Comparison of ENCODE assay signal across 8 mouse cellular contexts in the genomic region with DNA sequence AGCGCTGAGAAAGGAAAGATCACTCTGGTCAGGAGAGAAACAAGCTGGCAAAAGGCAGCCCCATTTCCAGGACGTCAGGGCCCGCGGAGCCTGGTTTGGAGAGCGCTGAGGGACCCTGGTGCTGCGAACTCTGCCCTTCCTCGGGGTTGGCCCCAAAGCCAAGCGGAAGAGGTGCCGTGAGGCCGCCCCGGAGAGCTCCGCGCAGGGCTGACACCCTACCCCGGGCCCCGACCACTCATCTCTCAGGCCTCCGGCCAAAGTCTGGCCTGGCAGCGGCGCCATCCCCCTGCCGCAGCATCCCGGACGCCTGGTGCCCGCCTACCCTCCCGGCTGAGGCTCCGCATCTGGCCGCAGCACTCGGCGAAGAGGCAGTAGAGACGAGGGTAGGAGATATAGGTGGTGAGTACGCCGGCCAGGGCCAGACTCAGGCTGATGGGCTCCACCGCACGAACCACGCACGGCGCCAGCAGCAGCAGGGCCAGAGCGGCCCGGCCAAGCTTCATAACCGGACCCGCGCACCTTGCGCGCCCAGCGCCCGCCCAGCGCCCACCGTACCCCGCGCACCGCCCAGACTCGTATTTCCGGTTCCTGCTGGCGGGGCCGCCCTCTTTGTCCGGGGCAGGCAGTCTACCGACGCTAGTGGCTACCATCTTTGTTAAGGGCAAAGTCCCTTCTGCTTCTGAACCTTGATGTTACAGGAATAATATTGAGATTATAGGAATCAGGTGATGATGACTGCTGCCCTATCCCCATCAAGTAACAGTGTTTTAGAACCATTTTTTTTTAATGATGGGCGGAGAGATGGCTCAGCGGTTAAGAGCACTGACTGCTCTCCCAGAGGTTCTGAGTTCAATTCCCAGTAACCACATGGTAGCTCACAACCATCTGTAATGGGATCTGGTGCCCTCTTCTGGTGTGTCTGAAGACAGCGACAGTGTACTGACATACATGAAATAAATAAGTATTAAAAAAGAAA. TPM values are rescaled to one million over a fixed set of nuclear protein-coding genes. Genes with fewer than 3 reads are reported as not detected.
DNase-seq lines count a peak whose midpoint lies in the region; ATAC-seq and TF ChIP-seq lines count a peak whose summit lies in the region.

A gene (minus strand): TSS at position 582 of the 976 bp plus-strand sequence.

- H3K27me3 ChIP-seq in C2C12 (ENCODE audit: control insufficient read depth, insufficient read depth, insufficient read length) = no peaks in the 10 kb centered on the region
- H3K27me3 ChIP-seq in erythroblast, embryonic 14.5 days (ENCODE audit: control insufficient read depth) = no peaks in the 10 kb centered on the region
- H3K27me3 ChIP-seq in heart, embryonic 12.5 days (replicated peaks) = no peaks in the 10 kb centered on the region
- H3K27me3 ChIP-seq in kidney, postnatal 0 days (ENCODE audit: insufficient read depth, low read length) = no peaks in the 10 kb centered on the region
- no peaks in the 10 kb centered on the region for H3K27me3 ChIP-seq in liver, embryonic 11.5 days (replicated peaks; ENCODE audit: control insufficient read depth, insufficient read depth, low read length)
- H3K27me3 ChIP-seq in stomach, embryonic 14.5 days (ENCODE audit: control insufficient read depth, insufficient read depth, low read length) = no peaks in the 10 kb centered on the region

- H3K9me3 ChIP-seq in erythroblast, embryonic 14.5 days (ENCODE audit: control insufficient read depth, low read length) = no peaks in the 10 kb centered on the region
- no peaks in the 10 kb centered on the region for H3K9me3 ChIP-seq in heart, embryonic 12.5 days (replicated peaks)
- H3K9me3 ChIP-seq in kidney, postnatal 0 days (replicated peaks; ENCODE audit: low read length) = no peaks in the 10 kb centered on the region
- no peaks in the 10 kb centered on the region for H3K9me3 ChIP-seq in liver, embryonic 11.5 days (ENCODE audit: control insufficient read depth, low read length)
- H3K9me3 ChIP-seq in stomach, embryonic 14.5 days (ENCODE audit: control insufficient read depth, low read depth, low read length) = no peaks in the 10 kb centered on the region

- H3K4me2 ChIP-seq in heart, embryonic 12.5 days = peak within 1 kb of the TSS; percentile 92
- H3K4me2 ChIP-seq in kidney, postnatal 0 days (ENCODE audit: low read length) = peak within 1 kb of the TSS; percentile 74
- peak within 1 kb of the TSS; percentile 98 for H3K4me2 ChIP-seq in liver, embryonic 11.5 days
- peak within 1 kb of the TSS; percentile 83 for H3K4me2 ChIP-seq in stomach, embryonic 14.5 days (replicated peaks; ENCODE audit: low read depth, low read length)

- TF ChIP-seq POLR2A in brain, embryonic 14.5 days (IDR thresholded peaks at IDR 0.05; ENCODE audit: borderline replicate concordance, extremely low read depth, insufficient read depth, insufficient read length, poor library complexity, severe bottlenecking) = peak; percentile 98

- peak; percentile 96 for DNase-seq in brain, embryonic 14.5 days (ENCODE audit: low read depth)
- DNase-seq in kidney, postnatal 0 days (ENCODE audit: low spot score) = peak; percentile 95
- DNase-seq in liver, embryonic 11.5 days (ENCODE audit: low spot score) = peak; percentile 93
- peak; percentile 88 for DNase-seq in naive thymus-derived CD4-positive, alpha-beta T cell, adult 2 months (ENCODE audit: low read depth)

- peaks cover 37% of the 10 kb centered on the region for H3K79me2 ChIP-seq in C2C12 (ENCODE audit: control insufficient read depth, insufficient read depth)

- peaks cover 53% of the 10 kb centered on the region for H3K36me3 ChIP-seq in C2C12 (ENCODE audit: control insufficient read depth, insufficient read depth)
- peaks cover 53% of the 10 kb centered on the region for H3K36me3 ChIP-seq in erythroblast, embryonic 14.5 days (ENCODE audit: control insufficient read depth)
- H3K36me3 ChIP-seq in heart, embryonic 12.5 days = peaks cover 51% of the 10 kb centered on the region
- peaks cover 16% of the 10 kb centered on the region for H3K36me3 ChIP-seq in kidney, postnatal 0 days (ENCODE audit: insufficient read depth, low read length)
- H3K36me3 ChIP-seq in liver, embryonic 11.5 days (ENCODE audit: control insufficient read depth, insufficient read depth, low read length) = peaks cover 14% of the 10 kb centered on the region
- peaks cover 23% of the 10 kb centered on the region for H3K36me3 ChIP-seq in stomach, embryonic 14.5 days (ENCODE audit: control insufficient read depth, insufficient read depth, low read length)

- peak within 1 kb of the TSS; percentile 85 for H3K4me3 ChIP-seq in C2C12 (ENCODE audit: insufficient read depth, poor library complexity, severe bottlenecking)
- H3K4me3 ChIP-seq in erythroblast, embryonic 14.5 days (replicated peaks) = peak within 1 kb of the TSS; percentile 79
- peak within 1 kb of the TSS; percentile 95 for H3K4me3 ChIP-seq in heart, embryonic 12.5 days
- peak within 1 kb of the TSS; percentile 99 for H3K4me3 ChIP-seq in kidney, postnatal 0 days (replicated peaks; ENCODE audit: low read depth, low read length)
- H3K4me3 ChIP-seq in liver, embryonic 11.5 days (ENCODE audit: low read depth, low read length) = peak within 1 kb of the TSS; percentile 99
- peak within 1 kb of the TSS; percentile 88 for H3K4me3 ChIP-seq in stomach, embryonic 14.5 days (ENCODE audit: low read depth, low read length)

- peak within 1 kb of the TSS; percentile 87 for H3ac ChIP-seq in C2C12 (ENCODE audit: control insufficient read depth, insufficient read length, low read depth)

- peak within 1 kb of the TSS; percentile 43 for H3K27ac ChIP-seq in heart, embryonic 12.5 days (ENCODE audit: poor library complexity, severe bottlenecking)
- H3K27ac ChIP-seq in kidney, postnatal 0 days = peak within 1 kb of the TSS; percentile 82
- H3K27ac ChIP-seq in liver, embryonic 11.5 days (ENCODE audit: low read depth, low read length) = peak within 1 kb of the TSS; percentile 70
- no peak within 1 kb of the TSS; the same call in 1 of the 2 replicates for H3K27ac ChIP-seq in stomach, embryonic 14.5 days (ENCODE audit: low read length)

- H3K9ac ChIP-seq in heart, embryonic 12.5 days = peak within 1 kb of the TSS; percentile 93
- H3K9ac ChIP-seq in kidney, postnatal 0 days (ENCODE audit: low read depth, low read length) = peak within 1 kb of the TSS; percentile 94
- peak within 1 kb of the TSS; percentile 98 for H3K9ac ChIP-seq in liver, embryonic 11.5 days (ENCODE audit: low read depth, low read length)
- H3K9ac ChIP-seq in stomach, embryonic 14.5 days (replicated peaks; ENCODE audit: low read depth, low read length) = peak within 1 kb of the TSS; percentile 63

- peak; percentile 91 for ATAC-seq in heart, embryonic 12.5 days (ENCODE audit: insufficient number of reproducible peaks, low FRiP score)
- ATAC-seq in kidney, postnatal 0 days (replicated peaks; ENCODE audit: low FRiP score, low read depth) = peak; percentile 92
- ATAC-seq in liver, embryonic 11.5 days (replicated peaks; ENCODE audit: low FRiP score) = peak; percentile 94
- ATAC-seq in stomach, embryonic 14.5 days (ENCODE audit: insufficient number of reproducible peaks, insufficient read depth, low FRiP score, low read depth) = peak; percentile 90

- no peak for TF ChIP-seq CTCF in C2C12 (IDR thresholded peaks at IDR 0.05; ENCODE audit: control insufficient read depth, insufficient read depth, insufficient read length)
- no peak for TF ChIP-seq CTCF in brain, embryonic 14.5 days (IDR thresholded peaks at IDR 0.05; ENCODE audit: borderline replicate concordance, extremely low read depth, insufficient read depth, insufficient read length)
- no peak for TF ChIP-seq CTCF in kidney, postnatal 0 days (IDR thresholded peaks at IDR 0.05; ENCODE audit: low read depth)

- H3K4me1 ChIP-seq in erythroblast, embryonic 14.5 days (ENCODE audit: control insufficient read depth) = peaks cover 33% of the 10 kb centered on the region
- peaks cover 15% of the 10 kb centered on the region for H3K4me1 ChIP-seq in heart, embryonic 12.5 days (replicated peaks)
- H3K4me1 ChIP-seq in kidney, postnatal 0 days (replicated peaks; ENCODE audit: insufficient read depth, low read length) = peaks cover 10% of the 10 kb centered on the region
- peaks cover 9% of the 10 kb centered on the region for H3K4me1 ChIP-seq in liver, embryonic 11.5 days (replicated peaks; ENCODE audit: control insufficient read depth, insufficient read depth, low read length)
- peaks cover 12% of the 10 kb centered on the region for H3K4me1 ChIP-seq in stomach, embryonic 14.5 days (ENCODE audit: control insufficient read depth, insufficient read depth, low read length)

- WGBS in heart, embryonic 12.5 days = 2% methylated on average over 59 of the region's 59 CpGs
- 2% methylated on average over 59 of the region's 59 CpGs for WGBS in kidney, postnatal 0 days
- WGBS in liver, embryonic 11.5 days = 2% methylated on average over 58 of the region's 59 CpGs
- 2% methylated on average over 56 of the region's 59 CpGs for WGBS in stomach, embryonic 14.5 days

- H3K79me3 ChIP-seq in C2C12 (ENCODE audit: low read depth) = peaks cover 27% of the 10 kb centered on the region

TF ChIP-seq in C2C12, 6 proteins besides CTCF, POLR2A, EP300 and RAD21:
- TF ChIP-seq MYOG (IDR thresholded peaks at IDR 0.05; ENCODE audit: control insufficient read depth, extremely low read depth, insufficient read length) (no peak), CEBPB (IDR thresholded peaks at IDR 0.05; ENCODE audit: low read depth) (no peak), MYOD1 (IDR thresholded peaks at IDR 0.05; ENCODE audit: control insufficient read depth, insufficient read length, low read depth) (no peak), FOSL1 (IDR thresholded peaks at IDR 0.05; ENCODE audit: insufficient read depth, low read length, poor library complexity, severe bottlenecking) (no peak), MAX (IDR thresholded peaks at IDR 0.05) (peak; percentile 32), USF1 (IDR thresholded peaks at IDR 0.05; ENCODE audit: low read depth) (no peak)

RNA-seq across cellular contexts. Expression of the gene that starts here (rescaled TPM):
- 59.2 TPM for polyA plus RNA-seq in C2C12 (2012; fragmentation: generic; extraction: Trizol)
- polyA plus RNA-seq in brain, embryonic 14.5 days (2012; rRNA removed) = 66.9 and 79.1 TPM in 2 replicates
- 4.8 and 6.5 TPM in 2 replicates for polyA plus RNA-seq in erythroblast, embryonic 14.5 days (2012)
- 56.4 TPM in 2 replicates for polyA plus RNA-seq in heart, embryonic 12.5 days (2016; fragmentation: Nextera tagmentation; extraction: Ambion mirVana)
- 69.1 and 70.7 TPM in 2 replicates for polyA plus RNA-seq in kidney, postnatal 0 days (2015; fragmentation: Nextera tagmentation; extraction: Ambion mirVana)
- polyA plus RNA-seq in liver, embryonic 11.5 days (2014; fragmentation: Nextera tagmentation; extraction: Ambion mirVana) = 71.7 and 73.2 TPM in 2 replicates
- polyA plus RNA-seq in stomach, embryonic 14.5 days (2014; fragmentation: Nextera tagmentation; extraction: Ambion mirVana) = 66.0 and 68.6 TPM in 2 replicates
